Mouse (Mus musculus) gastrocnemius, postnatal 10 days (tissue): ENCODE results near the gene Aff3. TPM values are rescaled to one million over a fixed set of nuclear protein-coding genes. Genes with fewer than 3 reads are reported as not detected.

Experiments used
- DNase-seq: peaks from one replicate; pipeline ENCODE4 v3.0.0; 2021; ENCODE audit warnings: mixed read lengths
- total RNA-seq, 2 experiments: library from RNA; stranded (reverse); gene quantifications; 2 replicates each; pipeline ENCODE4 v1.2.3; 2021

Gene Aff3
- total RNA-seq, 2 experiments from 2014 or later: 5.0 to 7.4 TPM

DNA sequence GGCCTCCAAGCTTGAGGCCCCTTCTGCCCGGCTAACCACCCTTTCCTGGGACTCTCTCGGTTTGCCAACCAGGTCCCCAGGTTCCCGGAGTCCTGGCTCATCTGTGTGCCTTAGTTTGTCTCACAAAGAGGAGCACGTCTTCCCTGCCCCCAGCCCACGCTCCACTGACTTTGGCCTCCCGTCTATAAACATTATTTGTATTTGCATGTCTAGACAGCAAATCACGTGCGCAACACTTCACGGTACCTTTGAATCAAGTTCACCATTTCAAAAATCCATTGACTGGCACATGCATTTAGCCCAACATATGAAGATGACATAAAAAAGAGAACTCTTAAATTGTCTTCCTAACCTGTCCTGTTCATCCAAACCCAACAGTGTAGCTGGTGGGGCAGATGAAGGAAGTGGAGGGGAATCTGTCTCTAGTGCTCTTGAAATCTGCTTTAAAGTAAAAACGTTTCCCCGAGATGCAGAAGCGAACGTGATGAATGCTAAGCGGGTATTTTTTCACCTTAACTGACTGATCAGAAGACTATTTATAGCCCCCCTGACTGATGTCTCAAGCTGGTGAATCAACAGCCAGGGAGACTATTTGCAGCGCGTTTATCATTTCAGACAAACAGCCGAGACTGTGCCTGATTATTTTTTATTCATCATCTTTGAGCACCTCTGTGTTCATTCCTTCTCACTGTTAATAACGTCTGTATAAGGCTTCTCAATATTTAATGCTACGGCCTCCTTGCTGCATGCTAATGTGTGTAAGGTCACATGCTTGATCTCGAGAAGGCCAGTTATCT lies 396.3 kb downstream of the Aff3 start:
- no peak for DNase-seq

- no peak for DNase-seq
These were observed 401.5 kb downstream of the Aff3 start for GRCm38 (mm10) chr1:38263251-38263650.

DNA sequence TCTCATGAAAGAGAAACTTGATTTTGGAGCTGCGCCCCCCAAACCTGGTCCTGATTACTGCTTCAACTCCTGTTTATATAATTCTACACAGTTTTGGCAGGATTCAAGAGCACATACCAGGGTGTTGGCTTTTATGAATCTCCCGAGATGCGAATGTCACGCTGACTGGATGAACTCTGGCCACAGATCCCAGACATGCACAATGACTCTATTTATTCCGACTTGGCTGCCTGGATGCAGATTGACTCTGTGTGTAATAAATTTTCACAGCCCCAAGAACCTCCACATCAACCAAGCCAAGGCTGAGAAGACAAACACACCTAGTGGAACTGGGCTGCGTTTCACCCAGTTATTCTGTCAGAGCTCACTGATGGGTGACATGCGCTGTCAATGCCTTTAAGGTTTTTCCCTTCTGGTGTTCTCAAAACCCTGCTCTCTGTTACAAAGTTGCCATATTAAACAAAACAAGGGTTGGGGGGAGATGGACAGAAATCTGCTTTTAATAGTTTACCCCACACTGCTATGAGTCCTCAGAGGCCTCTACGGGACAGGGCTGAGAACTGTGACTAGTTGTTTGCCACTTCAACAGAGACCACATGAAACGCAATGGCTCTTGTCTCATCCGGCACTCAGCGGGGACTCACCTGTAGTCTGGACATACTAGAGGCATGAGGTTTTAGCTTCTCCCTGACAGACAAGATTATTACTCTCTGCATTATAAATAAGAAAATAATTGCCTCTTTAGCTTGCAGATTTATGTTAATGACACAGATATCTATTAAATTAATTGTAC lies 402.2 kb downstream of the Aff3 start:
- DNase-seq: no peak

DNA sequence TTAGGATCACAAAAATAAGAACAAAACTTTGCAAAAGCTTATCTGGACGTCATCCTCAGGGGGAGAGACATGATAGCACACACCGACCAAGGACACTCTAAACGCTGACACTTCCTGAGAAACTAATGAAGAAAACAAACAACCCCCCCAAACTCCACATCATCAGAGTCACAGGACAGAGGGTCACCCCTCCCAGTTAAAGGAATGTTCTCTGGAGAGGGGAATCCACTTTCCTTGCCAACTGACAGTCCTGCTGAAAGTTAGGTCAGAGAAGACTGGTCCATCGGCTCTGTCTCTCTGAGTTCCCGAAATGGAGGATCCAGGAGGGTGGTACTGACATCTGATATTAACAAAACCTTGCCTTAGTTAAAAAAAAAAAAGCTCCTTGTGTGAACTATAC lies 403.7 kb downstream of the Aff3 start:
- DNase-seq: no peak

DNA sequence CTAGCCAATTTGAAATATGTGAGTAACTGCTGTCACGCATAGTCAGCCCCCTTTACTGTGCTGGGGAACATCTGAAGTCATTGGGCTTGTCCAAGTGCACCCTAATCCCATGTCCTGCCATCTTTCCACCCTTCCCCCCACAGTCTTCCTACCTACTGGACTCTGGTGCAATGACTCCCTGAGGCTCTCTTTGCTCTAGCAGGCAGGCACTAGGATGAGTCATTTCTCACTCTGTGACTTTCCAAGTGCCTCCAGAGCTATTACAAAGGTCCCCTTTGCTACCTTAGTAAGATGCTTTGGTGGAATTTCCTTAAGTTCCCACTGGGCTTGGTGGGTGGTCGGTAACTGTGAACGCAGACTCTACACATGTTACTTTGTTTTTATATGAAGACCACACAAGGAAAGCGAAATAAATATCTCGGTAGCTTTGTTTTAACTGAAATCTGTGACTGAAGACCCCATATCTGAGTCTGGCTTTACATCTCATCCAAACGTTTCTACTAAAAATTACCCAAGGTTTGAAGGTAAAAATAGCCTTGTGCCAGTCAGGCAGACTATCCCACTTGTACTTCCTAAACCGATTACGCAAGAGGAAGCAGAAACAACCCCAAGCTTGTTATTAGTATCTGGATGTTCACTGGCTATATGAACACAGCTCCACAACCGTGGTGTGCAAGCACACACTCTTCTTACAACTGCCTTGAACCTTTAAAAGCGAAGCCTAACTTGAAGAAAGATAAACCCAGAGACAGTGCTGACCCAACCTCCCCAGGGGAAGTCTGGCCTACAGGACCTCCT lies 405.0 kb downstream of the Aff3 start:
- no peak for DNase-seq

DNA sequence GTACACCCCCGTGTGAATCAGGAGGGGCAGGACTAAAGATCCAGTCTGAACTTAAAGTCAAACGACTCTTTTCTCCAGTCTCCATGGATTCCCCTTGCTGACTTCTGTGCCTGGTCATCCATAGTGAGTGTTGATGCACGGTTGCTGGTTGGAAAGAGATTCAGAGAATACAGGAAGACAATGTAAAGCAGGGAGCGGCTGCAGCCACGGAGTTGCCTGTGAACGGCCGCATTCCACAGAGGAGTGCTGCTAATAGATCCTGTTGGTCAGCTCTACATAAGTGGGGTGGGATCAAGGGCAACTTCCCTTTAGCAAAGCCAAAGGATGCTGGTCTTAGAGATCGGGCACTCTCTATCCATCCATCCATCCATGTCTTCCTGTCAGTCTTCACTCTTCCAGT lies 410.3 kb downstream of the Aff3 start:
- DNase-seq: no peak

DNA sequence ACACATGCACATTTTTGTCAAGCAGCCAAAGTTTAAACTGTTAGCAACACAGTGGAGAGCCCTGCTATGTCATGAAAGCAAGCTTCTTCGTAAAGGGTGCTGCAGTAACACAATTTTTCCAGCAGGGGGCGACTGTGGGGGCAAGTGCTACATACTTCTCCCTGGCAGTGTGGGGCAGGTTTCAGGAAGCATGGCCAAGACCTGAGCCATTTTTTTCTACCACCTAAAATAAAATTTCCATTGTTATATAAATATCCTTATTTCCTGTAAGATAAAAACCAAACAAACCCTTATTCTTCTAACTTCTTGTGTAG lies 412.0 kb downstream of the Aff3 start:
- DNase-seq: peak; percentile 32

DNA sequence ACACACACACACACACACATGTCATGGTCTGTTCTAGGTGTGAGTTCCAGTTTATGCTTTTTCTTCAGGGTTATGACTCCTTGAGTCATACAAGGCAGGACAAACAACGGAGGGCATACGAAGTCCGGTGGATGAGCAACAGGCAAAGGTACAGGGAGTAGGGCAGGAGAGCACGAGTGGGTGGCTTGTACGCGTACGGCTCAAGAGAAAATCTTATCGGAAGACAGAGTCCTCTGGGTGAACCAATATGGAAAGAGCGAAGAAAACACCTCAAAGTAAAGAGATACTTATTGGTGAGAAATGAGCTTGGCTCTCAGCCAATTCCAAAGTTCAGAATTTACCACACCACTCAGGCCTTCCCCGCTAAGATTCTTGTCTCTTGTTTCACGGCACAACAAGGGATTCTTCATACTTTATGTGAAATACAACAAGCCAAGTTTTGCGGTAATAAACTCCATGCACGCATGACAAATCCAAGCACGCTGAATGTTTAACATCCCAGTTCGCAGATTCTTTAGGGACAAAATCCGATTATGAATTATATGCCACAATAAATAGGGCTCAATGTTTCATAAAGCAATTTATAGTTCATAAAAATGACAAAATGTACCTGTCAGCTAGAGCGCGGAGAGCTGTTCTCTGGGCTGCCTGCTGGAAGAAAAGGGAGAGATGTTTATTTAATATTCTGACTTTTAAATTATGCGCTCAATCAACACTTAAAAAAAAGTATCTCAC lies 412.6 kb downstream of the Aff3 start:
- no peak for DNase-seq

GRCm38 (mm10) chr1:38251448-38251847 lies 413.3 kb downstream of the Aff3 start:
- no peak for DNase-seq

GRCm38 (mm10) chr1:38250246-38250645 lies 414.5 kb downstream of the Aff3 start:
- DNase-seq: no peak

- DNase-seq: no peak
These were observed 415.2 kb downstream of the Aff3 start for GRCm38 (mm10) chr1:38249561-38249960.

DNA sequence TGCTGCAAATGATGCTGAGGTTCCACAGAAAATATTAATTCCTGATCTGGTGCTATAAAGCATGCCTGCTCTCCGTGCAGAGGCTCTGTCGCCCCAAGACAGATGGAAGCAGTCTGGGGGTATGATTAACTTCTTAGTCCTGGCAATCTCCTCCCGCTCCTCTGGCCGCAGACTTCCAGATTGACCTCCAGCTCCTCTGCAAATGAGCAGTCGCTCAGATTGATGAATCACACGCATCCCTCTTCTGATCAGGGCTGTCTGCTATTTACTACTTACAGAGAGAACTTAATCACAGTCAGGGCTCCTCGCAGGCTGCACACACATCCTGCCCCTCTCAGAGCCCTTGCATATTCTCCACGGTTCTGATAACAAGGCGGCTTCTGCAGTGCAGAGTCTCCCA lies 416.7 kb downstream of the Aff3 start:
- DNase-seq: no peak

DNA sequence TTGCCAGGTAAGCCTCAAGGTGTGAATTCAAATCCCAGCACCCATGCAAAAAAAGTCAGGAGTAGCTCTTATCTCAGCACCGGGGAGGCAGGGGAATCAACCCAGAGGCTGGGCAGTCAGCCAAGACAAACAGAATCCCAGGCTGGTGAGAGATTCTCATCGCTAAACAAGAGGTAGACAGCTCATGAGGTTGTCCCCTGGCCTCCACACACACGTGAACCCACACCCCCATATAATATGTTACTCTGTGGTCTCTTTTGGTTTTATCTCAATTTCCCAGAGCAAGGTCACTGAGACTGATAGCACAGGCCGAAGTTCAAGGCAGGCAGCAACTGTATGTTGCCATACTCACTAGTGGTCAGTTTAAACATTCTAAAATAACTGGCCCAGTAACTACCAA lies 422.2 kb downstream of the Aff3 start:
- DNase-seq: no peak

- peak; percentile 52 for DNase-seq
These were observed 423.0 kb downstream of the Aff3 start for GRCm38 (mm10) chr1:38241801-38242200.

GRCm38 (mm10) chr1:38241221-38241666 lies 423.5 kb downstream of the Aff3 start:
- no peak for DNase-seq

GRCm38 (mm10) chr1:38240438-38241220 lies 424.1 kb downstream of the Aff3 start:
- DNase-seq: no peak

DNA sequence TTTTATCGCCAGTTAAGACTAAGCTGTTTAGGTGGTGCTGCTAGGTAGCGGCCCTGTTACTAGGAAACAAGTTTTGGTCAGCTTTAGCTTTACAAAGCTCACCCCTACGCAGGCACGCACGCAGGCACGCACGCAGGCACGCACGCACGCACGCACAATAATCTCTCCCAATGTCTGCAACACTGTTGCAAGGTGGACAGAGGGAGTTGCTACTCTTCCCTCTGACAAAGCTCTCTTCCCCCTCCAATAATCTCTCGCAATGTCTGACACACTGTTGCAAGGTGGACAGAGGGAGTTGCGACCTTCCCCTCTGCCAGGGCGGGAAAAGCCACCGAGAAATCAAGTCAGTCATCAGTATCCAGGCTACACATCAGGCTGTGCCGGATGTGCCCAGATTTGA lies 425.2 kb downstream of the Aff3 start:
- no peak for DNase-seq

DNA sequence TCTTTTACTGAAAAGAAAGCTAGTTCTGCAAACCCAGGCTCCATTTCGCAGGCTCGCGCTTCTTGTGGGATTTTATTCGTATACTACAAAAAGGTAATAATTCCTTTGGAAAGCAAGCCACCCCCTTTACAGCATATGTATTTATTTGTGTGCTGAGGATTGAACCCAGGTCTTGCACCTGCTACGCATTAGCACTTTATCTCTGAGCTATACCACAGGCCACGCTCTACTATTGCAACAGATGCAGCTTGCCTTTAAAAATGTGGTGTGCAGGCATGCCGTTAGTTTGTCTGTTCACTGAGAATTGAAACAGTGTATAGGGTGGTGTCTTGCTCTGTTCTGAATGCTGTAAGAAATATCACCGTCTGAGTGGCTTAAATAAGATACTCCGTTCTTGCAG lies 426.9 kb downstream of the Aff3 start:
- no peak for DNase-seq

DNA sequence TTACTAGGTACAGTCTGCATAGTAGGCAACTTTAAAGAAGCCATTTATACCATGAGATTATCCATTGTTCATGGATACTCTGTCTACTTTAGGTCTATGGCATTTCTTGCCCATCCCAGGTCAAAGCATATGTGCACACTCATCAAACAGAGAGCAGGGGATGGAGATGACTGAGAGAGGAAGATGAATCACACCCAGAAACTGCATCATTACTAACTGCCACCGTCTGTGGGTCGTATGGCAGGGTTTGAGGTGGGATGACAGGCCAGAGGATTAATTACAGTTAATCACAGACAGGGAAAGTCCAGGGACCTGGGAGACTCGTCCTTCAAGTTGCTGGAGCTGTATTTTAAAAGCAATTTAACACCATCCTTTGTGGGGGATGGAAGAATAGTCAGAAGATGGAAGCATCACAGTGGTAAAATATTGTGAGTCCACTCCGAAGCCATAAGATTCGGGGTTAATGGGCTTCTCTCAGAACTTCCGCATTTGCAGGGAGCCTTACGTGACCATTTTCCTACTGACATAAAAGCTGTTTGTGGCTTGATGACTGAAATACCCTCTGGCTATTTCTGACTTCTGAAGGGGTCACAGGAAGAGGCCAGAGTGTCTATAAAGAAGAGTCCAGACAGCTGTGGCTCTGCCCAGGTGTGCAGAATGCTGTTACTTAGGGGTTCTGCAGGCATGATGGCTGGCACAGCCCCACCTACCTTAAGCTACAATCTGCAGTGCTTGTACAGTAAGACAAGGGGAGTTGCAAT lies 427.5 kb downstream of the Aff3 start:
- no peak for DNase-seq

DNA sequence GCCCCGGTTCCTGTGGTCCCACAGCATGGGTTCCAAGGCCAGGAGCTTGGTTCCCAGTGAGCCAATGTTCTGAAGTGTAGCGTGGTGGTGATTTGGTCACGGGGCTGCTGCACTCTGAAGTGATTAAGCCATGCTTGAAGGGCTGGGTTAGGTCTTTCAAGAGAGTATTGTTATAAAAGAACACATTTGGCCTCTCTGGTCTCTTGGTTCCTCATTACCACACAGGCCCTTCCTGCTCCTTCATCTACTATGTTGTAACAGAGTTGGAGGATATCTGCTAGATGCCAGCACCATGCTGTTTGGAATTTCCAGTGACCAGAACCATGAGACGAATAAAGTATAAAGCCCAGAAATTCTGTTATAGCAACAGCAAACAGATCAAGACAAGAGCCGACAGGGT lies 431.6 kb downstream of the Aff3 start:
- DNase-seq: no peak

GRCm38 (mm10) chr1:38230041-38230440 lies 434.7 kb downstream of the Aff3 start:
- no peak for DNase-seq
